Mouse (Mus musculus) thymus, postnatal 10 days (tissue): ENCODE data around the gene Arap2.
"Not testable (repeated sequence)": the region's sequence is repeated elsewhere in the genome, so short reads cannot be mapped to it uniquely, and the experiment has no call there.

Experiments
- DNase-seq, 2 experiments: peaks; one replicate each; pipeline ENCODE4 v3.0.0; 2021; ENCODE audit warnings: low spot score in 2 of 2

Gene Arap2

DNA sequence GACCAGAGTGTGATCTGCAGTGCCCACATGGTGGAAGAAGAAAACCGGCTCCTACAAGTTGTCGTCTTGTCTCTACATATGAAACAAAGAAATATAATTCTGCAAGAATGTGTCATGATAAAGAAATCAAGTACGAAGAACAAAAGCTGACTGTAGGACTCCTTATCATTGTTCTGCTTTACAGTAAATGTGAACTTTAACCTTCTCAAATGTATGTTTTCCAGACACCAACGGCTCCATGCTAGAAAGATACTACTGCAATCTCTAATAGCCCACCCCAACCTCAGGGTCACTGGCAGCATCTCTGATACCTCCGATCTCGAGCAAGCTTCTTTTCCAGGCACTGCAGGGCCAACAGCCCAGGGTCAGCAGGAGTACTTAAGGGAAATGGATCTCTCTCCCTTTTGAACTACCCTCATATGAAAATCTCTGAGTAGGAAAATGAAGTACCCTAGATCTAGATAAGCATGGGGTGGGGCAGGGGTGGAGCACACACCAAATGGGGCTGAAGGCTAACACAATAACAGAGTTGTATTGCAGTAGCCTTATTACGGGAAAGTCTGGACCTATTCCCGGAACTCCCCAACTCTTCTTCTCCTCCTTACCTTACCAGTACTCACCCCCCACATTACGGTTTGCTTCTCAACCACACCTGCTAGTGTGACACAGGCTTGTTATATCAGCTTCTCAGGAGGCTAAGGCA lies 22.6 kb downstream of the Arap2 start:
- DNase-seq = no peak

DNA sequence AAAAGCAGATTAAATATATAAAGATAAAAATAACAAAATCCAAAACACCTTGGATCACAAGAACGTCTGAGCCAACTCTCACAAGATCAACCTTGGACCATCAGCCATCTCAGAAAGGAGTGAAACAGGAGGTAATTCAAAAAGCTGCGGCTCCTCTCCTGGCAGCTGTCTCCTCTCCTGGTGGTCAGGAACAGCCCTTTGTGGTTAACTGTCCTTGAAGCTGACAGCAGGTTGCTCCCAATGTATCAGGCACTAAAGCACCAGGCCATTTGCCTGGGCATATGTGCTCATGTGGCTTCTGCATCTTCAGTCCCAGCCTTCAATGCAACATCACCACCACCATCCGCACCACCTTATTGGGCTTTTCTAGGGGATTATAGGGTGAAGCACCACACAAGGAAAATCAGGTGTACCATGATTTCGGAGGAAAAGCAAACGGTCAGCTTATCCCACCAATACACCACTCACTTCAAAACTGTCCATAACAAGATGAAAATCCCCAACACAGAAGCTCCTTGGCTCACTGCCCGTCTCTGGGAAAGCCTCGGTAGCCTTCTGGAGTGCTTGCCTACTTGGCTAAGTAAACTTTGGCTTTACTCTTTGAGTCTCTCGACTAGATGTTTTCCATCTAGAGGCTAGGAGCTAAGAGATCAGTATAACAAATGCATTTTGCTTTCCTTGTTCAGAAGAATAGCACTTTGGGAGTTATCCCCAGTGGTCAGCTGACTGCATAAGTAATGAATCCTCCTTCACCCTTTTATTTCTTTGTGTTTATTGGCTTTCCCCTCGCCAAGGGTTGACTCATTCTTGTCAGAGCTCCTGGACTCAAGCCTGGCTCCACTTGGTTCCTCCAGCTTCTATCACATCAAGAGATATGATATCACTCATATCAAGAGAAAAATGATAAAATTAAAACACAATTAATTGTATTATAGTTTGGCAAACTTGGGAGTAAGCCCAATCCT lies 26.2 kb downstream of the Arap2 start:
- DNase-seq = no peak

DNA sequence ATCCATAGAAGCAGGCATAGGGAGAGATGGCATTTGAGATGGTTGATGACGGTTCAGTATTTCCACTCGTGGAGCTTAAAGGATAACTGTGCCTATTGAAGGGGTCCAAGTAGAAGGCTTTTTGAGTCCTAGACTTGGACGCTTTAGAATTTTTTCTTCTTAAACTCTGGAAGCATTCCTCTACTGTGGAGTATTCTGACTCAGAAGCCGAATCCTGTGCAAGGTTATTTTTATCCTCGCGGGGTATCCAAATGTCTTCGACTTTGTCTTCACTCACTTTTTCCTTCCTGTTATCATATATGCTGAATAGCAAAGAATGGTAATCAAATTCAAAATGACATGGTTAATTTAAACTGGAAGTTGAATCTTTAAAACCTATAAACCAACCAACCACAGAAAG lies 35.4 kb downstream of the Arap2 start:
- DNase-seq = not testable (repeated sequence)

GRCm38 (mm10) chr5:62725551-62725950 lies 40.4 kb downstream of the Arap2 start:
- DNase-seq = no peak

DNA sequence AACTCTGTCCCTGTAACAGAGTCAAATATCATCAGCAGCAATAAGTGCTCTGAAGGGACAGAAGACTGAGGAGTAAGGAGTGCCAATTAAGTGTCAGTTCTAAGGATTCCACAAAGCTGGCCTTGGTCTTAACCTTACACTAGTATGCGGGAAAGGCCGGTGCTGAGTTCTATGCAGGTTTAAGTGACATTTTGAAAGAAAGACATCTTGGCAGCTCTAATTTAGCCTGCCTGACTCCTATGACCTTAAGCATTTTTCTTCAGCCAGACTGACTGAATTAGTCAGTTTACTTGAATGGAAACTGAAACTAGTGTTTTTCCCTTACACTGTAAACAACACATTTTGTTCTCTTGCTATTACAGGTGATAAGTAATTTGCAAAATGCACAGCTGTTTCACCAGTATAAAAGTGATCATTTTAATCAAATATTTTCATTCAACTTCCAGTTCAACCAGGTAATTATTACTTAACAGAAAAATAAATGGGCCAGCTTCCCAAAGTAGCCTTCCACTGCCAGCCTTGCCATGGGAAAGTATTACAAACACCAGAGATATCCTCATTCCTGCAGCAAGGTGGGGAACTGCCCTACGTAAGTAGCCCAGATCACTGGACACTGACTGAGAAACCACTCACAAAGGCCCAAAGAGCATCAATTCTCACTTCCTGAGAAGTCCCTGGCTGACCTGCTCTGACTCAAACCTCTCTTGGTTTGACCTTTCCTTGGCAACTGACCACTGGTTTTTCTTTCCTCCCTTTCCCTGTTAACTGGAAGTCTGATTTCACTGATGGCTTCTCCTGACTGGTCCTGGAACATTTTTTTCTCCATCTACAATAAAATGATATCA lies 42.5 kb downstream of the Arap2 start:
- no peak for DNase-seq

GRCm38 (mm10) chr5:62716468-62716867 lies 49.5 kb downstream of the Arap2 start:
- DNase-seq = no peak

- no peak for DNase-seq
Observed at GRCm38 (mm10) chr5:62715977-62716376, 50.0 kb downstream of the Arap2 start.

DNA sequence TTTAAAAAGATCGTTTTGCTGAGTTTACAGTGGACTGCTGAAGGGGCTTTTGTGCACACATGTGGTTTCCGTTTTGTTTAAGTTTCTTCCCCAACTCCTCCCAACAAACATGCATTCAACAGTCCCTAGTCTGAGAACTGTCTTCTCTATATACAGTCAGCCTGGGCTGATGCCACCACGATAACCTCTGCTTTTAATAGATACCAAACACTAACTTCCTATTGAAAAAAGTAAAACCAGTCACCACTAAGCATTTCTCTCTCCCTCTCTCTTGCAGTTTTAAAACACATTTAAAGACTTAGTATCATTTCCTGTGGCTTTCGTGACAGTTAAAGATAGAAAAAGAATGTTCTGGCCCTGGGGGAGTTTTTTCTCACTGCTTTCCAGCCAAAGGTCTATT lies 50.5 kb downstream of the Arap2 start:
- no peak for DNase-seq

- DNase-seq = no peak
Observed at GRCm38 (mm10) chr5:62710955-62711354, 55.0 kb downstream of the Arap2 start.

- no peak for DNase-seq
Observed at GRCm38 (mm10) chr5:62706900-62707299, 59.1 kb downstream of the Arap2 start.

- no peak for DNase-seq
Observed at GRCm38 (mm10) chr5:62689965-62690364, 76.0 kb downstream of the Arap2 start.

DNA sequence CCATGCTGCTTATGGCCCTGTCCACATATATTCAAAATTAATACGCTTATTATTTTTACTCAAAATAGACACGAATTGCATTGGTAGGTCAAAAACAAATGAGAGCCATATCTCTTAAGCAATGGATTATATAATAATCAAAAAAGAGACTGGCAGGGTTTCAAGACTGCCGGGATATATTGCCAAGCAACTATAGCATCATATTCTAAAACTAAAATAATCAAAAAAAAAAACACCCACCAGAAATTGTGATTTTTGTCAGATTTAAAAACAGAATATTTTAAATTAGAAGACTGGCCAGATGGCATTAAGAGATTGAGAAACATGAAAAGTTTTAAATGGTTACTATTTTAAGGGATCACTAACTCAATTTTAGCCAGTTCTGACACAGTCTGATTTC lies 82.2 kb downstream of the Arap2 start:
- DNase-seq = no peak

GRCm38 (mm10) chr5:62683207-62683606 lies 82.8 kb downstream of the Arap2 start:
- no peak for DNase-seq

GRCm38 (mm10) chr5:62677390-62677789 lies 88.6 kb downstream of the Arap2 start:
- no peak for DNase-seq

- DNase-seq = no peak
Observed at GRCm38 (mm10) chr5:62672736-62673436, 93.1 kb downstream of the Arap2 start.

DNA sequence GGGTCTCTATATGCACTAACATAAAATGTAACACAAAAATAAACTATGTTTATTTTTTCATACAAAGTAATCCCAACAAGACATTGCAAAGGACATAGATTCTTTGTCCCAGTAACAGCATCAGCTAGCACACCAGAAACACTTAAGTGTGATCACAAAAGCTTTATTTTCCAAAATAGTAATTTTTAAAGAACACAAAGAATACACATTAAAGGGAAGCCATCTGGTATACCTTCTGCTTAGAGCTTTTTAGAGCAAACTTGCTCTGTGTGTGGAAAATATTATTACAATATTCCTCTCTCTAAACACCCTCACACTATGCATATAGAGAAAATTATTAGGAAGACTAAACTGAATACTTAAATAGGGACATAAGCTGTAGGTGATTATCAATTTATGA lies 100.6 kb downstream of the Arap2 start:
- no peak for DNase-seq

GRCm38 (mm10) chr5:62664847-62665246 lies 101.1 kb downstream of the Arap2 start:
- no peak for DNase-seq

GRCm38 (mm10) chr5:62663206-62663605 lies 102.8 kb downstream of the Arap2 start:
- no peak for DNase-seq

DNA sequence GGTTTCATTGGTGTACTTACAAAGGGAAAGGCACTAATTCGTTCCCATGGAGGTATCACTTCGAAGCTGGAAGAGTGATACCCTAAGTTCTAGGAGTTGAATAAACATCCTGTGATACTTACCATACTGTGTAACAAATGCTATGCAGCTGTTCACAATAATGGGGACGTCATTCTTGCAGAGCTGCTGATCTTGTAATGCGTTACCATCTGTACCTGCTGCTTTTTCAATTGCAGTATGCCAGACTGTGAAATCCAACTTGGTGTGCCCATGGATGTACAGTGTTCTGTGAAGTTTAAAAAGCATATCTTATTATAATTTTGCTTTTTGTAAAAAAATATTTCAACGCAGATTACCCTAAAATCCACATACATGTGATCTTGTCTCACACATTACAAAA lies 112.0 kb downstream of the Arap2 start:
- DNase-seq = no peak

- no peak for DNase-seq
Observed at GRCm38 (mm10) chr5:62642330-62642729, 123.6 kb downstream of the Arap2 start.

GRCm38 (mm10) chr5:62640501-62640900 lies 125.5 kb downstream of the Arap2 start:
- DNase-seq = no peak
